Mouse (Mus musculus) heart, embryonic 14.5 days (tissue): ENCODE results near the gene Cadps. TPM values are rescaled to one million over a fixed set of nuclear protein-coding genes. Genes with fewer than 3 reads are reported as not detected.

ENCODE experiments used
- ATAC-seq: fragments of 200-750 bp; cut with Nextera tagmentation; 2 replicates; pipeline ENCODE4 v1.8.0; 2017; ENCODE audit warnings: low read depth, moderate TSS enrichment; ENCODE audit not compliant: insufficient number of reproducible peaks, insufficient read depth, low FRiP score
- H3K27ac ChIP-seq, 2 experiments: fragments of 200-500 bp in 1 of 2; fragments of 300-500 bp in 1 of 2; sonication (generic) in 1 of 2; replicated peaks in 1 of 2; 2 replicates each; pipeline ENCODE4 v1.5.1; 2012 to 2014; ENCODE audit warnings: low read depth in 2 of 2, low read length in 2 of 2, control low read depth in 1 of 2, mild to moderate bottlenecking in 1 of 2, mixed read lengths in 1 of 2; ENCODE audit not compliant: control insufficient read depth in 1 of 2, insufficient read depth in 1 of 2
- H3K27me3 ChIP-seq: fragments of 300-500 bp; sonication (generic); 2 replicates; pipeline ENCODE4 v1.6.1; 2014; ENCODE audit warnings: mild to moderate bottlenecking, low read length, control low read depth; ENCODE audit not compliant: control insufficient read depth, insufficient read depth
- H3K36me3 ChIP-seq: fragments of 300-500 bp; sonication (generic); 2 replicates; pipeline ENCODE4 v1.6.1; 2014; ENCODE audit warnings: mild to moderate bottlenecking, control low read depth, low read length, mixed read lengths; ENCODE audit not compliant: control insufficient read depth, insufficient read depth
- H3K4me1 ChIP-seq, 2 experiments: fragments of 200-500 bp in 1 of 2; fragments of 300-500 bp in 1 of 2; sonication (generic) in 1 of 2; 2 replicates each; pipeline ENCODE4 v1.6.1; 2012 to 2014; ENCODE audit warnings: low read length in 2 of 2, control low read depth in 1 of 2, mixed read lengths in 1 of 2; ENCODE audit not compliant: control insufficient read depth in 2 of 2, insufficient read depth in 2 of 2
- H3K4me2 ChIP-seq: fragments of 300-500 bp; sonication (generic); 2 replicates; pipeline ENCODE4 v1.6.1; 2014; ENCODE audit warnings: mild to moderate bottlenecking, low read length
- H3K4me3 ChIP-seq, 2 experiments: fragments of 200-500 bp in 1 of 2; fragments of 300-500 bp in 1 of 2; sonication (generic) in 1 of 2; 2 replicates each; pipeline ENCODE4 v1.5.1; 2012 to 2014; ENCODE audit warnings: low read length in 2 of 2, mild to moderate bottlenecking in 2 of 2, control low read depth in 1 of 2, low read depth in 1 of 2, moderate library complexity in 1 of 2; ENCODE audit not compliant: control insufficient read depth in 1 of 2, insufficient read depth in 1 of 2
- H3K9ac ChIP-seq: fragments of 300-500 bp; sonication (generic); 2 replicates; pipeline ENCODE4 v1.6.1; 2014; ENCODE audit warnings: mild to moderate bottlenecking, low read length
- H3K9me3 ChIP-seq: fragments of 300-500 bp; sonication (generic); 2 replicates; pipeline ENCODE4 v1.6.1; 2016; ENCODE audit warnings: low read length, control low read depth; ENCODE audit not compliant: control insufficient read depth
- WGBS: fragments of 180-500 bp; shearing (Covaris S2); extraction: QIAGEN DNeasy Blood & Tissue Kit; methylation state at CpG from one replicate; pipeline ENCODE4 v1.1.7; 2014; 5-methylcytosine and 5-hydroxymethylcytosine counted together
- polyA plus RNA-seq: library from polyadenylated mRNA; unstranded; fragments of >200 nt; fragmentation: Nextera tagmentation; extraction: Ambion mirVana; gene quantifications from 2 replicates; pipeline ENCODE4 v1.2.1, GENCODE M21; 2014

Cadps gene
- polyA plus RNA-seq, 1 experiment from 2014 or later, result 1.5 TPM

GRCm38 (mm10) chr14:12437422-12437821 is 385.5 kb downstream of the Cadps start:
- 66% methylated on average over 7 of the region's 7 CpGs for WGBS
- ATAC-seq, result no peak
- Histone ChIP-seq H3K27me3 (no peaks in the 10 kb centered on the region), H3K4me3 (no peak overlapping the region), H3K4me2 (no peak overlapping the region), H3K9ac (no peak overlapping the region), H3K36me3 (no peaks in the 10 kb centered on the region), H3K9me3 (no peaks in the 10 kb centered on the region), H3K27ac (no peak overlapping the region), H3K4me1 (peaks cover 0 to 4% of the 10 kb centered on the region in 2 experiments; a peak in 1 of 4 replicates)

DNA sequence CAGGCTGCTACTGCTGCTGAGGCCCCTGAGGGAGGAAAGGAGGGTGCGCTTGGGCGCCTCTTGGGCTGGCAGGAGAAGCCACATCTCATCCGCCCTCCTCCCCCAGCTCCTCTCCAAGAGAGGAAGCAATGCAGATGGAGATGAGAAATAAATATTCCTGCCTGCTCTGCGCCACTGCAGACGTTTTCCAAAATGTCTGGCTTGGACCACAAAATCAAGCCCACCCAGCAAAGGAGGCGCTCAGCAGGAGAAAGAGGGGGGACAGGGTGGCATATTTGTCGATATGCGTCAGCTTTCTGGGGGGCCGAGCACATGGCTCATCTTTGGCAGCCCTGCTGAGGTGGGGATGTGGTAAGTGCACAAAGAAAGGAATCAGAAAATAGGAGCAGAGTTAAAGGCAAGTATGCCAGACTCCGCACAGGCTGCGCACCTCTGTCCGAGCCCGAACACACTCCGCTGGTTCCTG is 385.9 kb downstream of the Cadps start:
- no peak overlapping the region for H3K4me3 ChIP-seq
- no peaks in the 10 kb centered on the region for H3K9me3 ChIP-seq
- ATAC-seq, result no peak
- no peaks in the 10 kb centered on the region for H3K27me3 ChIP-seq
- WGBS, result 79% methylated on average over 14 of the region's 14 CpGs
- H3K4me2 ChIP-seq, result no peak overlapping the region
- peaks cover 0 to 4% of the 10 kb centered on the region in 2 experiments; a peak in 1 of 4 replicates for H3K4me1 ChIP-seq
- H3K36me3 ChIP-seq, result no peaks in the 10 kb centered on the region
- H3K9ac ChIP-seq, result no peak overlapping the region
- no peak overlapping the region for H3K27ac ChIP-seq

GRCm38 (mm10) chr14:12428021-12428654 is 394.7 kb downstream of the Cadps start:
- Histone ChIP-seq H3K9ac (no peak overlapping the region), H3K9me3 (no peaks in the 10 kb centered on the region), H3K4me3 (no peak overlapping the region), H3K4me2 (no peak overlapping the region), H3K36me3 (no peaks in the 10 kb centered on the region), H3K27ac (no peak overlapping the region), H3K4me1 (no peaks in the 10 kb centered on the region), H3K27me3 (no peaks in the 10 kb centered on the region)
- 58% methylated on average over 8 of the region's 8 CpGs for WGBS
- ATAC-seq, result no peak

- Histone ChIP-seq H3K9ac (no peak overlapping the region), H3K27ac (no peak overlapping the region), H3K4me1 (no peaks in the 10 kb centered on the region), H3K36me3 (no peaks in the 10 kb centered on the region), H3K9me3 (no peaks in the 10 kb centered on the region), H3K27me3 (no peaks in the 10 kb centered on the region), H3K4me3 (no peak overlapping the region), H3K4me2 (no peak overlapping the region)
- 55% methylated on average over 6 of the region's 6 CpGs for WGBS
- no peak for ATAC-seq
Observed at GRCm38 (mm10) chr14:12425311-12425710, 397.6 kb downstream of the Cadps start.

DNA sequence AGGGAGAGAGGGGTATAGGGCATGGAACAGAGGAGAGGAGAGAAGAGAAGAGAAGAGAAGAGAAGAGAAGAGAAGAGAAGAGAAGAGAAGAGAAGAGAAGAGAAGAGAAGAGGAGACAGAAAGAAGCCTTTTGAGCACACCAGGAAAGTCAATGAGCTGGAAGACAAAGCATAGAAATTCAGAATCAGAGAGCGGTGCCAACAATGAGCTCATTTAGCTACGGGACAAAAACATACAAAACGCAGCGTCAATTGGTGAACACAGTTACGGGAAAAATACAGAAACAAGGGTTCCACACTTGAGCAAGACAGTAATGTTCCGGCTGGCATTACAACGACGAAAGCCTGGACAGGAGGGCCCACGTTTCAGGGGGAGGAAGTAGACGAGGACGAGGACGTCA is 412.6 kb downstream of the Cadps start:
- no peaks in the 10 kb centered on the region for H3K4me1 ChIP-seq
- no peak overlapping the region for H3K4me2 ChIP-seq
- no peaks in the 10 kb centered on the region for H3K36me3 ChIP-seq
- 88% methylated on average over 12 of the region's 12 CpGs for WGBS
- no peak overlapping the region for H3K4me3 ChIP-seq
- H3K27me3 ChIP-seq, result no peaks in the 10 kb centered on the region
- H3K27ac ChIP-seq, result no peak overlapping the region
- ATAC-seq, result no peak
- no peaks in the 10 kb centered on the region for H3K9me3 ChIP-seq
- no peak overlapping the region for H3K9ac ChIP-seq

GRCm38 (mm10) chr14:12409811-12410210 is 413.1 kb downstream of the Cadps start:
- no peak overlapping the region for H3K9ac ChIP-seq
- no peak overlapping the region for H3K4me3 ChIP-seq
- H3K27me3 ChIP-seq, result no peaks in the 10 kb centered on the region
- no peak overlapping the region for H3K4me2 ChIP-seq
- no peaks in the 10 kb centered on the region for H3K9me3 ChIP-seq
- no peaks in the 10 kb centered on the region for H3K4me1 ChIP-seq
- ATAC-seq, result no peak
- H3K27ac ChIP-seq, result no peak overlapping the region
- H3K36me3 ChIP-seq, result no peaks in the 10 kb centered on the region
- WGBS, result 78% methylated on average over 3 of the region's 3 CpGs

GRCm38 (mm10) chr14:12406588-12406987 is 416.3 kb downstream of the Cadps start:
- H3K4me2 ChIP-seq, result no peak overlapping the region
- no peaks in the 10 kb centered on the region for H3K9me3 ChIP-seq
- no peaks in the 10 kb centered on the region for H3K36me3 ChIP-seq
- H3K4me3 ChIP-seq, result no peak overlapping the region
- H3K27ac ChIP-seq, result no peak overlapping the region
- no peak overlapping the region for H3K9ac ChIP-seq
- no peaks in the 10 kb centered on the region for H3K4me1 ChIP-seq
- H3K27me3 ChIP-seq, result no peaks in the 10 kb centered on the region
- 60% methylated on average over 10 of the region's 10 CpGs for WGBS
- ATAC-seq, result no peak

- H3K9ac ChIP-seq, result no peak overlapping the region
- H3K36me3 ChIP-seq, result no peaks in the 10 kb centered on the region
- no peak for ATAC-seq
- H3K27ac ChIP-seq, result no peak overlapping the region
- no peaks in the 10 kb centered on the region for H3K27me3 ChIP-seq
- H3K9me3 ChIP-seq, result no peaks in the 10 kb centered on the region
- no peak overlapping the region for H3K4me2 ChIP-seq
- H3K4me1 ChIP-seq, result no peaks in the 10 kb centered on the region
- no peak overlapping the region for H3K4me3 ChIP-seq
- WGBS, result 69% methylated on average over 5 of the region's 5 CpGs
Observed at GRCm38 (mm10) chr14:12405201-12405600, 417.7 kb downstream of the Cadps start.
